Mouse (Mus musculus) spleen, adult 2 months (tissue): ENCODE results near the gene Hoxa9. TPM values are rescaled to one million over a fixed set of nuclear protein-coding genes. Genes with fewer than 3 reads are reported as not detected.

Source experiments
- DNase-seq, 2 experiments: peaks; one replicate each; pipeline versions ENCODE4 v3.0.0 to v3.0.0-alpha.2; 2012 to 2021; ENCODE audit warnings: low spot score in 2 of 2, low read depth in 1 of 2
- H3K27ac ChIP-seq: fragments of 200-500 bp; 2 replicates; pipeline ENCODE4 v1.5.1; 2012; ENCODE audit warnings: low read length, inconsistent platforms; ENCODE audit not compliant: insufficient read depth
- H3K27me3 ChIP-seq: fragments of 200-500 bp; 2 replicates; pipeline ENCODE4 v1.6.1; 2012; ENCODE audit warnings: mild to moderate bottlenecking, moderate library complexity, low read length, inconsistent platforms; ENCODE audit not compliant: control insufficient read depth, insufficient read depth
- H3K36me3 ChIP-seq: fragments of 200-500 bp; 2 replicates; pipeline ENCODE4 v1.6.1; 2012; ENCODE audit warnings: mild to moderate bottlenecking, low read length, inconsistent platforms; ENCODE audit not compliant: control insufficient read depth, insufficient read depth
- H3K4me1 ChIP-seq: fragments of 200-500 bp; 2 replicates; pipeline ENCODE4 v1.6.1; 2011; ENCODE audit warnings: inconsistent platforms; ENCODE audit not compliant: control insufficient read depth, insufficient read depth, insufficient read length
- H3K4me3 ChIP-seq: fragments of 200-500 bp; 2 replicates; pipeline ENCODE4 v1.5.1; 2011; ENCODE audit warnings: mild to moderate bottlenecking, inconsistent platforms; ENCODE audit not compliant: insufficient read depth, insufficient read length; ENCODE audit errors: extremely low read depth
- CTCF ChIP-seq: fragments of 200-500 bp; IDR thresholded peaks from 2 replicates; pipeline ENCODE4 v1.5.1; 2011; ENCODE audit warnings: mild to moderate bottlenecking, inconsistent platforms; ENCODE audit not compliant: insufficient read depth, insufficient read length, insufficient replicate concordance; ENCODE audit errors: extremely low read depth
- POLR2A ChIP-seq: fragments of 200-500 bp; IDR thresholded peaks from 2 replicates; pipeline ENCODE4 v1.6.1; 2011; ENCODE audit warnings: low read depth, low read length, inconsistent platforms
- WGBS: fragments of 180-500 bp; shearing (Covaris S2); methylation state at CpG from one replicate; pipeline ENCODE4 v1.1.7; 2018; 5-methylcytosine and 5-hydroxymethylcytosine counted together
- polyA plus RNA-seq: library from polyadenylated mRNA; depleted of rRNA; stranded (reverse); fragments of >200 nt; gene quantifications from 2 replicates; pipeline ENCODE4 v1.2.3, GENCODE M21; 2012

The Hoxa9 gene
- polyA plus RNA-seq, 1 experiment: 0.18 TPM

- no peak for DNase-seq
- WGBS: 9% methylated on average over 9 of the region's 9 CpGs
- TF ChIP-seq POLR2A: no peak
- no peak for TF ChIP-seq CTCF
- H3K27ac ChIP-seq: no peak overlapping the region
- peaks cover 6% of the 10 kb centered on the region; the same call in 1 of the 2 replicates for H3K4me1 ChIP-seq
- no peak overlapping the region for H3K4me3 ChIP-seq
- no peaks in the 10 kb centered on the region for H3K36me3 ChIP-seq
- peaks cover 51% of the 10 kb centered on the region for H3K27me3 ChIP-seq
These were observed 10.2 kb upstream of the Hoxa9 start for GRCm38 (mm10) chr6:52241001-52241621.

DNA sequence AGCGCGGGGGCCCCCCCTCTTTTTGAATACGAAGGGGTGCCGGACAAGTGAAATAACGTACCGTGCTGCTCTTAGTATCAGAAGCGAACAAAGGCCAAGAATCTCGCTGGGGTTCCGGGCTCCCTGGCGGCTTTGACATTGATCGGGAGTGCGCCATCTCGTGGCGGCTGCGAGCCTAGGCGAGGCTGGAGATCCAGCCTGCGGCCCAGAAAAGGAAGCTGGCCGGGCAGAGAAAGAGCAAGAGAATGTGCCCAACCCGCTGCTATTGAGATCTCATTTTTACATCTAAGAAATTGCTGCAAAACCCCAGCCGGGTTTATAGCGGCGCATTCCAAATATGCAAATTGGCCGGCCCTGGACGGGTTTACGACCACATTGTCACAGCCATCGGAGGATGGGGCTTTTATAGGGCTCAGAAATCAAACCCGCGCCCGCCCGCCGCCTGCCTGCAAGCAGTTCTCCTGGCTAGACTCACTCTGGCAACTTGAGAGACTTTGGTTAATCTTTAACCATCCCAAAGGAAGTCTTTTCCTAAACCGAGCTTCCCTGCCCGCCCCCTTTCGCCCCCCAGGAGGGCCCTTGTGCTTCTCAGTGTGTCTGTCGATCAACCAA is 9.6 kb upstream of the Hoxa9 start, which contains the start of gene Hoxa10:
Hoxa10 (minus strand) TSS at position 466 of the 612 bp plus-strand sequence.
- Histone ChIP-seq H3K4me3 (no peak within 1 kb of the TSS), H3K36me3 (no peaks in the 10 kb centered on the region), H3K4me1 (peaks cover 6% of the 10 kb centered on the region; the same call in 1 of the 2 replicates), H3K27me3 (peaks cover 46% of the 10 kb centered on the region), H3K27ac (no peak within 1 kb of the TSS)
- TF ChIP-seq POLR2A: no peak
- TF ChIP-seq CTCF: peak; percentile 85; the same call in 1 of the 2 replicates
- peak; percentile 47 to 66 for DNase-seq
- WGBS: 7% methylated on average over 35 of the region's 35 CpGs

DNA sequence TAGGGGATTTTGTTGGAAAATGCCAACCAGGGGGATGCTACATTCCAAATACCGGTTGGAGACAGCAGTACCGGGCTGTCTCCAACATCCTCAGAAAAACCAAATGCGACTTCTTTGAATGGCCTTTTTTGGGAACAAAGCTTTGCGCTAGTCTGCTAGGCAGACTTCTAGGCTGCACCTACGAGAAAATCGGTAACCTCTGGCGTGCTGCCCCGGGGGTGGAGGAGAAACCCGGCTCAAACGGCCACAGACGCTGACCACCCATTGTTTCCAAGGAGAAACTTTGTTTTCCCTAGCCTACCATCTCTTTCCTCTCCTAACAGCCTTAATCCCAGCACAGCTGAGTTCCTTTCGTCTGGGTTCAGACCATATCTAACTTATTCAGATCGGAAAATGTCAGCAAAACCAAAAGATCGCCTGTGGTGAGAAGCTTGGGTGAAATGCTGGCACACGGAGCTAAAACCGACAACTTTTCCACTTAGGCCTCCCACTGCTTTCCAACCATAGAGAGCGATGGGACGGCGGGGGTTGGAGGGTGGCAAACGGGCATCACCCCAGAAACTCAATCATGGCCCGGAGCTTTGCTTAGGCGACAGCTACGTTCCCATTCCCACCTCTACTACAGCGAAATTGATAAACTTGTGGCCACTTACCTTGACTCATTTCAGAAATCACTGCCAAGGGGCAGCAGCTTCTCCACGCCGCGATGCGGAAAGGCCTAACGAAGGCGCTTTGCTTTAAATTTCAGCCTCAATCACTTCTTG is 8.9 kb upstream of the Hoxa9 start:
- H3K27ac ChIP-seq: no peak overlapping the region
- H3K36me3 ChIP-seq: no peaks in the 10 kb centered on the region
- TF ChIP-seq POLR2A (no peak), CTCF (no peak)
- H3K27me3 ChIP-seq: peaks cover 43% of the 10 kb centered on the region
- H3K4me1 ChIP-seq: peaks cover under 1% of the 10 kb centered on the region; the same call in 1 of the 2 replicates
- no peak for DNase-seq
- no peak overlapping the region for H3K4me3 ChIP-seq
- WGBS: 8% methylated on average over 30 of the region's 30 CpGs

DNA sequence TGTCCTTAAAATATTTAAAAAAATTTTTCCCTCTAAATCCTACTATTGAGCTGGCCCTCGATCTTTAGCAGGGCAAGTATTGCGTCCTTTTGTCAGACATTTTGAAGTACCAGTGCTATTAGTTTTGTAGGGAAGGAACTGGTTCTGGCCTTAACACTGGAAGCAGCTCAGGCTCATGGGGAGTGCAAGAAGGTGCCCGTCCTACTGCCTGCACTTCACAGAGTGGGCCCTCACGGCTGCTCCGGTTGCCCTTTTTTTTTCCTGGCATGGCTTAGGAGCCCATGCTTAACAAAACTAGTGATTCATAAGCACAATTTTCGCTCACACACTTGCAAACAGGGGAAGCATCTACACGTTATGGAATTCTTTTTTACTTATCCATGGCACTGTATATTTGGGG is 8.1 kb upstream of the Hoxa9 start:
- Histone ChIP-seq H3K36me3 (no peaks in the 10 kb centered on the region), H3K4me1 (peaks cover 5% of the 10 kb centered on the region; the same call in 1 of the 2 replicates), H3K4me3 (no peak overlapping the region), H3K27ac (no peak overlapping the region), H3K27me3 (peaks cover 45% of the 10 kb centered on the region)
- DNase-seq: no peak
- TF ChIP-seq POLR2A (no peak), CTCF (no peak)
- WGBS: 29% methylated on average over 7 of the region's 7 CpGs

- H3K27ac ChIP-seq: no peak overlapping the region
- TF ChIP-seq POLR2A: no peak
- no peak for TF ChIP-seq CTCF
- DNase-seq: no peak
These were observed 7.3 kb upstream of the Hoxa9 start for GRCm38 (mm10) chr6:52238155-52238545.

GRCm38 (mm10) chr6:52237346-52238154 is 6.7 kb upstream of the Hoxa9 start:
- WGBS: 79% methylated on average over 10 of the region's 10 CpGs
- peaks cover 49% of the 10 kb centered on the region for H3K27me3 ChIP-seq
- H3K4me3 ChIP-seq: no peak overlapping the region
- H3K27ac ChIP-seq: no peak overlapping the region
- TF ChIP-seq CTCF (no peak), POLR2A (no peak)
- DNase-seq: no peak
- no peaks in the 10 kb centered on the region for H3K36me3 ChIP-seq
- H3K4me1 ChIP-seq: peaks cover 7% of the 10 kb centered on the region

More at GRCm38 (mm10) chr6:52238155-52238545, 7.3 kb upstream of the Hoxa9 start:
- peaks cover 44% of the 10 kb centered on the region for H3K27me3 ChIP-seq
- WGBS: 49% methylated on average over 7 of the region's 7 CpGs
- H3K4me1 ChIP-seq: peaks cover 7% of the 10 kb centered on the region; the same call in 1 of the 2 replicates
- no peak overlapping the region for H3K4me3 ChIP-seq
- no peaks in the 10 kb centered on the region for H3K36me3 ChIP-seq
